Mouse (Mus musculus): ENCODE data around the gene Gbp10.

- TF ChIP-seq CTCF (IDR thresholded peaks at IDR 0.05; ENCODE audit: insufficient read depth, low read length) (no peak), POLR2A (IDR thresholded peaks at IDR 0.05; ENCODE audit: borderline replicate concordance, extremely low read depth, low read depth, low read length) (no peak)
Measured at GRCm38 (mm10) chr5:105181446-105181845, 57.9 kb downstream of the Gbp10 start.
